Mouse (Mus musculus) urinary bladder, postnatal 10 days (tissue): Measurements from ENCODE around the gene Tom1l2.

Experiments used
- DNase-seq: peaks from one replicate; pipeline ENCODE4 v3.0.0; 2022; ENCODE audit warnings: low spot score

The Tom1l2 gene

DNA sequence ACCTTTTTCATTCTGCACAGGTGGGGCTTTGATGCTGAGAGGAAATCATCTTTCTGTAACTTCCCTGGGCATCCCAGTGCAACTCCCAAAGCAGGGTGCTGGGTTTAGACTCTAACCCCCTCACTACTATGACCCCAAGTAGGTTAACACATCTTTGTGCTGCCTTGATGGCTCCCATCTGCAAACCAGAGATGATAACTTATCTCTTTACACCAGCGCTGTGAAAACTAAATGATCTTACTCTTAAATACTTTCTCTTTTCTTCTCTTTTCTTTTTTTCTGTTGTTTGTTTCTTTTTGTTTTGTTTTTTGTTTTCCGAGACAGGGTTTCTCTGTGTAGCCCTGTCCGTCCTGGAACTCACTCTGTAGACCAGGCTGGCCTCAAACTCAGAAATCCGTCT lies 6.8 kb downstream of the Tom1l2 start:
- DNase-seq: no peak

DNA sequence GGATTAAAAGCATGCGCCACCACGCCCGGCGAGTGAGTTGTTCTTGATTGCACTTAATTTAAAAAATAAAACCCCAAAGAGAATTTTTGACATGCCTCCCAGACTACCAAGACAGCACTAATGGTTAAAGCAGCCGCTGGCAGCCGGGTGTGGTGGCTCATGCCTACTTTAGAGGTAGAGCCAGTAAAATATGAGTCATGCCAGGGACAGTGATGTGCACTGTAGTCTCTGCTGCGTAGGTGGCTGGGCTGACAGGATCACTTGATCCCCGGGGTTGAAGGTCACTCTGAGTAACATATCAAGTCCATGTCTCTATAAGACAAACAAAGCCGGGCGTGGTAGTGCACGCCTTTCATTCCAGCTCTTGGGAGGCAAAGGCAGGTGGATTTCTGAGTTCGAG lies 13.3 kb downstream of the Tom1l2 start:
- no peak for DNase-seq

DNA sequence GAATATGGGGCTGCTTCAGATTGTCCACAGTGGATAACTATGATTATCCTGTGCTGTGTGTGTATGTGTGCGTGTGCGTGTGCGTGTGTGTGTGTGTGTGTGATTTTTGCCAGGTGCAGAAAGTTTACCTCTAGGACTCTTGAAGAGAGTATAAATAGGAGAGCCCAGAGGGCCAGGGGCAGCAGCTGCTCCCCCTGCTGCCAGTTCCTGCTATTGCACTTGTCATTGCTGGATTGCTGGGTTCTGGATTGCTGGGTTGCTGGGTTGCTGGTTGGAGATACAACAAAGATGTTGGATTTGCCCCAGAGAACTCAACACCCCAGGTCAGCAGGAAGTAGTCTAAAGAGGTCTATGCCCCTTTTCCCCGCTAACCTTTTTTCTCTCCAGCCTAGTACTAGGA lies 14.4 kb downstream of the Tom1l2 start:
- DNase-seq: no peak

DNA sequence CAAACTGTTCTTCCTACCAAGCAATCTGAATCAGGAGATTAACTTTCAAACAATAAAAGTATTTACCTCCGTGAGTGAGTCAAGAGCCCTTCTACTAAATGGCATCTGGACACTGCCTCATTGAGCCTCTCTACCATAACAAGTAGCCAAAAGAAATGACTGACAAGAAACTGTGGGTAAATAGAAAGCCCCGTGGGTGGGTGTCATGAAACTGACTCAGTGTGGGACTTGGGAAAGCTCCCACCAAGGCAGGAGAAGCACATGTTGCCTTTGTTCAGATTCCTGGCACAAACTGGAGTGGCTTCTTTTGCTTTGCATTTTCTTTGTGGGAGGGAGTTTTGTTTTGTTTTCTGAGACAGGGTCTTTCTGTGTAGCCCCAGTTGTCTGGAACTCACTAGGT lies 16.9 kb downstream of the Tom1l2 start:
- no peak for DNase-seq

DNA sequence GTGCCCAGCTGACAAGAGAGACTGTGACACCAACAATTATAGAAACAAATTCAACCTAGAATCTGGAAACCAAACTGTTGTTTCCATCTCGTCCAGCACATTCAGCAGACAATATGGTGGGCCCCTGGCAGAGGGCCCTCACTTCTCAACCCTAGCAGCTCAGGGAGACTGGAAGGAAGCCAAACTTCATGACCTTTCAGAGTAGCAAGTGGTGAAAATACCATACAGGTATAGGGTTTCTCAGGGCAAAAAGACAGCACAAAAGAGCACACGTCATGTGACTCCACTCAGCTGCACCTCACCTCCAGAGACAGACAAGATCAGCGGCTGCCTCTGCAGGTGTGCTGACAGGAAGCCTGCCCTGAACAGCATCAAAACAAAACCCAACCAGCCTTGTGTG lies 18.6 kb downstream of the Tom1l2 start:
- DNase-seq: no peak

DNA sequence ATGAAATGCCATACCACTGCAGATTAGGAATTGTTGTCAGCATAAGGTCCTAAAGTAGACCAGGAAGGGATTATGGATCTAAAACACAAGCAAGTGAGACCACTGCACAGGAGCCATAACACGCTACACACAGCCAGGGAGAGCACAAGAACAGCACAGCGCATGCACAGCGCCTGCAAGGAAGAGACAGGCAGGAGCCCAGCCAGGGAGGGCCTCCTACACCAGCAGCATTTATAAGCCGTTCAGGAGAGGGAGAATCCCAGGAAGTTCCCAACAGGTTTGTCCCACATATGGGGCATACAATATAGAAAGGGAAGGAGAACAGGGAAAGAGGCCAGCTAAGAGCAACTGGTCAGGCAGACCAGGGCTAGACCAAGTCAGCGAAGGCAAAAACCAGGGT lies 19.2 kb downstream of the Tom1l2 start:
- no peak for DNase-seq

DNA sequence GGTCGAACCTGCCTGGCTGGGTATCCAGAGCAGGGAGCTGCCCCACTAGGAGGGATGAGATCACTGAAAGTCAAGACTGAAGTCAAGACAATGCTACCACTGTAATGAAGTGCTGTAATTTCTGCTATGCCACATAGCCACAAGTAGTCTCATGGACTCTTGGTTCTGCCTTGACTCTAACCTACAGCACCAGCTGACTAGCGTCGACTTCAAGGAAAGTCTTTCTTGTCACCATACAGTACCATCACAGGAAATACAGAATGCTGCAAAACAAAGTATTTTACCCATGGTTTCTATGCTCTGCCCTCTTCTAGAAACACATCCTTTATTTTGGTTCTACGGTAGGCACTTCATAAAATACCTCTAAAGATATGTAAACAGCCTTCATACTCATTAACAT lies 22.2 kb downstream of the Tom1l2 start:
- no peak for DNase-seq

DNA sequence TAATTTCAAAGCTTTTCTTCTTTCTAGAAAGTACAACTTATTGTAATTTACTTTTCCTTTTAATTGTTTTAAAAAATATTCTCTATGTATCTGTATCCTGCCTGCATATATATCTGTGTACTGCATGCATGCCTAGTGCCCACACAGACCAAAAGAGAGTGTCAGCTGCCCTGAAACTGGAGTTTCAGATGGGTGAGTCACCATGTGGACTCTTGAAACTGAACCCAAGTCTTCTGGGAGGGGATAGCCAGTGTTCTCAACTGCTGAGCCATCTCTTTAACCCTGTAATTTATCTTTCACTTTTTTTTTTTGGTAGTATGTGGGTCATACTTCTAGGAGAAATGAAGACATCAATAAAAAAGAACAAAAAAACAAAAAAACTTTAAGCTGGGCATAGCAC lies 29.0 kb downstream of the Tom1l2 start:
- DNase-seq: no peak

DNA sequence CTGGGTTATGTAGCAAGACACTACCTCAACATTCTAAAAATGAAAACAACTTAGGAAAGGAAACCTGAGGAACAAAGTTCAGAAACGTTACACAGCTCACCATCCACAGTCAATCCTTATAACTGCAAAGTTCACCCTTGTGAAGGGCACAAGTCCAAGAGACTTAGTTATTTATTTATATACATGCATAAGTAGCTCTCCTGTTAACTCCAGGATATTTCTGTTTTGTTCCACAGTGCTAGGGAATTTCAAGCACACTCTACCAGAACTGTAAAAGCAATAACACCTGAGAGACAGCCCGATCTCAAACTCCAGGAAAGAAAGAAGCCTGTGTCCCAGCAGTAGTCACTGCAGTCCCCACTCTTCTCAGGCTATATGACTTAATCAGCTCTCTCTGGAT lies 31.3 kb downstream of the Tom1l2 start:
- no peak for DNase-seq

DNA sequence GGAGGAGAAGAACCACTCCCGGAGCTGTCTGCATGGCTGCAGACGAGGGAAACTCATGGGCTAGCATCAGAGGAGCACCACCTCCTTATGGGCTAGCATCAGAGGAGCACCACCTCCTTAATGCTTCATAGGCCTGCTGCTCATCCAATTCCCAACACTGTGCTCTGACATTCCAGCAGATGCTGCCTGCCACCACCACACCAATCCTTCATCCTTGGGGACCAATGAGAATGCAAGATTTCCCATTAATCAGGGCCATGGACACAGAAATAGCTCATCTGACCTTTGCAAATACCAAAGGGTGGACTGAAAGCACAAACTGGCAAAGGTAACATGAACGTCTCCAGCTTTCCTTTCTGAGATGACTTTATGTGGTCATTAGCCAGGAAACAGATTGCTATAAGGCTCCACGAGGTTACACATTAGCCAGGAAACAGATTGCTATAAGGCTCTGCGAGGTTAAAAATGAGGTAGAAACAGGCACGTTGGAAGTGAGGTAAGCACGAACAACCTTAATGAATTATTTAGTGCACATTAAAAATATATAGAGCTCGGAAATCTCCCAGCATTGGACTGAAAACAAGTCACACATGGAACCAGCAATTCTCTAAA lies 32.2 kb downstream of the Tom1l2 start:
- no peak for DNase-seq

DNA sequence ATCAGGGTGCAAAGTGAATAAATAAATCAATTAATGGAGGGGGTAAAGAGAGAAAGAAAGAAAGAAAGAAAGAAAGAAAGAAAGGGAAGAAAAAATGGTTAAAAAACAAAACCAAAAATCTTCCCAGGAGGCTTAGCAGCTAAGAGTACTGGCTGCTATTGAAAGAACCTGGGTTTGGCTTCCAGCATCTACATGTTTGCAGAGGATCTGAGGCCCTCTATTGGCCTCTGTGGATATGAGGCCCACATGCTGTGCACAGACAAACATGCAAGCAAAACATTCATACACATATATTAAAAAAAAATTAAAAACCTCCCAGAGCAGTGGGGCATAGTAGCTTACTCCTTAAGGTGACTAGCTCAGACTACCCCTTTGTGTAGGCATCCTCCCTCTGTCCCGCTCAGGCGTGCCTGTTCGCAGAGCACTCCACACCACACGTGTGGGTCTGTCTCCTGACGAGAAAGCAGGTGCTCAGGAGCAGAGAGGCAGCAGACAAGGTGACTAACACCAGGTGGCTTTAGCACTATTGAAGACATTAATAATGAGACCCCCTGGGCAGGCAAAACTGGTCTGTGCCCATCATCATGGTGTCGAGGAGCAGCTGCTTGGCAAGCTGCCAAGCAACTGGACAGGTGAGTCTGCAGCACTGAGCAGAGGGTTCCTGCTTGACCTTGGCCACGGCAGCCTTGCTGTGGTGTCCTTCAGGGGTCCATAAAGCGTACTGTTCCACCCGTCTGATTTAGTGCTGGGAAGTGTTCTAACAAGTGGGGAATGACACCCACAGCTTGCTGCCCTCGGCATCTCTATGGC lies 33.2 kb downstream of the Tom1l2 start:
- no peak for DNase-seq

DNA sequence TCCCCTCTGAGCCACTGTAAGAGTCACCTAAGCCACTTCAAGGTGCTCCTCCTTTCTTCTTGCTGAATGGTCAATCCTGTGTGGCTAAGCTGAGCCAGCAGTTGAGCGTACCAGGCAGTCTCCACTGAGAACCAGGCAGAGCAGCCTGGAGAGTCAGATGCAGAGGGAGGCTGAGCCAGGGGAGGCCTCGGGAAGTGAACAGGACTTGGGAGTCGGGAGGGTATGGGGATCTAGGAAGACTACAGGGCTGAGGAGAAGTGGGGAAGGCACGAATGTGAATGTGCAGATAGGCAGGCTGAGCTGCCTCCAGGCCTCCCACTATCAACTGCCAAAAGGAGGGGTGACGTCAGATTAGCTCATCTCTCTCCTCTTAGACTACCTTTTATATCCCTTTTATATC lies 34.0 kb downstream of the Tom1l2 start:
- no peak for DNase-seq

DNA sequence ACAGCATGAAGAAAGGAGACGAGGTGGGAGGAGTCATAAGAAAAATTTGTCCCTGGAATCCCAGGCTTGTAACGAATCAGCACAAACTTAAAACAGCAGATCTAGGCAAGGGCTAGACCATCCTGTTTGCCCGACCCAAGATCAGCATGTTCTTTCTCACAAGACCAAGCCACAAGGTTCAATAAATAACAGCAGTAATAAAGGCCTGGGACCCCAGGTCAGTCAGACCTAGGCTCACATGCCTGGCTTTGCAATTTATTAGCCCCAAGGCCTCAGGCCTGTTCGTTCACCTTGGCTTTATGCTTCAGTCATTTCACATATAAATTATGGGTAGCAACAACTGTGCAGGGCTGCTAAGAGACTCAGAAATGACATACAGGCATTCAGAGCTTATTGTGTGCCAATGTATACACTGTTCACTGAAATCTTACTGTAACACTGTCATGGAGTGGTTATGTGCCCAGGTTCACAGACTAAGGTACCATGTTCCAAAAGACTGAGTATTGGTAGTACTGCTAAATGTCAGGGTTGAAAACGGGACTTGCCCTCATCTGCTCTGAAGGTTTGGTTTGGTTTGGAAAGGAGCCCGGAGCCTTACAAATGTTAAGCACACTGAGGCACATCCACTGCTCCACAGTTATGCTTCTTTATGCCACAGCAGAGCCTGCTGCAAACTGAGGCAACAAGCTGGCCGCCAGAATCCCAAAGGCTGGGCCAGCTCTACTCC lies 35.2 kb downstream of the Tom1l2 start:
- no peak for DNase-seq

DNA sequence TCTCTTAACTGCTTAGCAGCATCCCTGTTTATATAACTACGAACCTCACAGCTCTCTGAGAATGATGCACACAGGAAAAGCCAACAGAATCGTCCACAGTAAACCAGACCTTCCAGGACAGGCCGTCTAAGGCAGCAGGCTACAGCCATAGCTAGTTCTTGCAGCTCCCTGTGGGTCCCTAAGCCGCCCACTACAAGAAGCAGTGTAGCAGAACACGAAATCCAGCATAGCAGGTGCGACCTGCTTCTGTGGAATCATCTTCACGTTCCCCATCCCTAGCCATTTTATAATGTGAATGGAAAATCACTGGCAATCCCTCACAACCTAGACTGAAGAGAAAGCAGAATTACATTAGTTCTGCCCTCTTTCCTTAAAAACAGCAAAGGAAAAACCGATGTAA lies 35.8 kb downstream of the Tom1l2 start:
- DNase-seq: no peak

DNA sequence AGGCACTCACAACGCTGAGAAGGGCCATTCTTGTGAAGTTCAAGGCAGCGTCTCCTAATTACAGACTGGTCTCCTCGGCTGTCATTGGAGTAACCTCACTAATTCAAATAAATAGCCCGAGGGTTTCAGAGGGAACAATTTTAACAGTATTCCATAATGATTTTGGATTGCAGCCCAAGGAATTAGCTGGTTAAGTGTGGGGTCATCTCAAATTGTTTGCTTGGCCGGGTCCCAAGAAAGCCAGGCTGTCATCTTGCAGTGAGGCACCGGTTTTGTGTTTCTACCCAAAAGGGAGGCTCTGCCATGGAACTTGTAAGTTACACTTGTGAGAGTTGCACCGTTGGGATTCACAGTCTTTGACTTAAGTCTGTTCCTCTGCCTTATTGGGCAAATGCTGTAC lies 36.5 kb downstream of the Tom1l2 start:
- DNase-seq: no peak

DNA sequence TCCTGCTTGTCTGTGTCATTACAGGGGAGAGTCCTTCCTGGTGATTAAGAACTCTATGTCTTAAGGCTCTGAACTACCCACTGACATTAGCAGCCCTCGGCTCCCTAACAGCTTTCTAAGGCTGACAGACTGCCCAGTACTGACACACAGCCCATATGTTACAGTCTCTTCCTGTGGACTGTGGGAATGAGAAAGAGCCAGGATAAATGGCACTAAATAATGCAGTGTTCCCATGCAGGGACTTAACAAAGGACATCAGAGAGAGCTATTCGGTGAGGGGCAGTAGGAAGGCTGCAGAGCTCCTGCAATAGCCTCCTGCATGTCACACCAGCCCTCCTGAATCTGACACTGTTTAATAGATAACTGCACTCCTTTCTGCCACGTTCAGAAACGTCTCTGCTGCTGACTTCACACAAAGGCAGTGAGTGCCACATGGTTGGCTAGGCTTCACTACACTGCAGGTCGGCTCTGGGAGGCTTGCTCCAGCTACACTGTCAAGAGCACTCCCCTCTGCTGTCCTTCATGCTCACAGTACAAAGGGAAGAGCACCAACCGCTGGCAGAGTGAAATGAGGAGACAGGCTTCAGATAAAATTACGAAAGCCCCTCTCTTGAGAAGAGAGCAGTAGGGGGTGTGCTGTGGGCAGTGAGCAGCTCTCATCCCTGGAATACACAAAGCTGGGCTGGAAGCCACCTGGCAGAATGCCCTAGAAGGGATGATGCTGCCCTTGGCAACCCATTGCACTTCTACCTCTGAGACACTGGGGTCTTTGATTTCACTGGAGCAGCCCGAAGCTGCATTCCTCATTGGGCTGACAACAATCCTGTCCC lies 41.5 kb downstream of the Tom1l2 start:
- DNase-seq: no peak

DNA sequence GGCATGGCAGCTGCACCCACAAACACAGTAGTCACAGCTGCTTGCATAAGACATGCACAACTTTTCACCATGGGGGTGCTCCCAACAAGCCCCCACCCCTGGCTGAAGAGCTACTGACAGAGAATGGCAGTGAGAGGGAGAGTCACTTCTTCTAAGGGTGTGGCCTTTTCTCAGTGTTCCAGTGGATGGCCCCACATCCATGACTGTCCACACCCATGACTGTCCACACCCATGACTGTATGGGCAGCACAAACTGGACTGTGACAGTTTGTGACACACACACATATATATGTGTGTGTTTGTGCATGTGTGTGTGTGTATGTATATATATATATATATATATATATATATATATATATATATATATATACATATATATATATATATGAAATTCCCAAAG lies 42.8 kb downstream of the Tom1l2 start:
- DNase-seq: no peak

DNA sequence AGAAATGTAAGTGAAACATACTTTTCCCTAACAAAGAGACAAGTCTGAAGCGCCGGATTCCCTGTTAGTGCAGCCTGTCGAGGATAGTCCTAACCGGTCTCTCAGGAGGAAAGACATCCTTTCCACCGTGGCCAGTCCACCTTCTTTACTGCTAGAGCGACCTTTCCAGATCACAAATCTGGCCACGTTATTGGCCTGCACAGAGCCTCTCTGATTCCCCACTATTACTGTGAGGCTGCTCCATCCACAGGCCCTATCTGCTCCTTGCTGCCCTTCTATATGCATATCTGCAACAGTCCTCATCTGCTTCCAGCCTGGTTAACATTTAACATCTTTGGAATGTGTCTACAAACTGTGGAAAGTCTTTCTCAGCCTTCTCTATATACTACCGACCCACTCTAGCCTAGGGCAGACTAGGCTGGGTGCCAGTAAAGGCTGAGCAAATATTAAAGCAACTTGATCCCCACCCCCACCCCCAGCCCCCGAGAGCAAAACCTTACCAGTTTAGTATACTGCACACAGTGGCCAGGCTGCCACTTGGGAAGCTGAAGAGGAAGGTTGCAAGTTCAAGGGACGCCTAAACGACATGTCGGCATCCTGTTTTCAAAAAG lies 44.1 kb downstream of the Tom1l2 start:
- no peak for DNase-seq

DNA sequence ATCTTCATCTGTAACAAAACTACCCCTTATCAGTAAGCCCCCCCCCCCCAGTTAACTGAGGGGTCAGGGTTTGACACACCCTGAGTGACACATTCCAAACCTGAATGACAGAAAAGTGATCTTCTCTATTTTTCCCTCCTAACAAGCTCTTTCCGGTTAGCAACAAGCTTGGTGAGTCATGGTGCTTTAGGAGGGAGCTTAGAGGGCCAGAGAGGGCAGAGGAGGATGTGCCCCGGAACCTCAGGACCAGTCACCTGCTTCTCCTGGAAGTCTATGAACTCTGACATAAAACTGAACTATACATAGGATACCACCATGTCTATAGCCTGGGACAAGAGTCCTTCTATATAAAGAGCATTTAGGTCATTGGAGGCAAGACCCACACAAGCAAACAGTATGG lies 44.6 kb downstream of the Tom1l2 start:
- DNase-seq: no peak

DNA sequence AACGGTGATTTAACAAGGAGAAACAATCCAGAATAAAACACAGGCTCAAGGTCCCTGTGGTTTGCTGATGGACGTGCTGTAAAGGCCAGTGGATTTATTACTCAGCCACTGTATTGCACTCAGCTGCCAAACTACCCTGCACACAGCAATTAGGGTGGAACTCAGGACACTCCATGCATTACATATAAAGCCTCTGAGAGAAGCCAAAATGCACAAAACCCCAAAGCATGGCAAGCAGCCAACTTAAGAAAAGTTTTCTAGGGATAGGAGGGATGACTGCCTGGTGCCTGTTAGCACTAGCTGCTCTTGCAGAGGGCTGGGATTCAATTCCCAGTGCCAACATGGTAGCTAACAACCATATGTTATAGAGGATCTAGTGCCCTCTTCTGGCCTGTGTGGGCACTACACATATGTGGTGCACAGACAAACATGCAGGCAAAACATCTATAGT lies 45.3 kb downstream of the Tom1l2 start:
- no peak for DNase-seq

DNA sequence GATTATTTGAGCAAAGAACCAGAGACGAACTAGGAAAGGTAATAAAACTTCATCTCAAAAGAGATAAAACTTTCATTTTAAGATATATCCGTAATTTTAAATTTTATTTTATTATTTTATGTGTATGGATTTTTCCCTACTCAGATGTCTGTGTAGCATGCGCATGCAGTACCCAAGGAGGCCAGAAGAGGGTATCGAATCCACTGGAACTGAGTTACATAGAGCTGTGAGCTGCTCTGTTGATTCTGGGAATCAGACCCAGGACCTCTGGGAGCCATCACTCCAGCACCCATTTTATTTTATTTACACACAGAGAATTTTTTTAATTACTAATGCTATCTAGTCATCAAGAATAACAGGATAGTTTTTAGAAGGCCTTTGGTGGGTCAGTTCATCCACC lies 45.9 kb downstream of the Tom1l2 start:
- no peak for DNase-seq

DNA sequence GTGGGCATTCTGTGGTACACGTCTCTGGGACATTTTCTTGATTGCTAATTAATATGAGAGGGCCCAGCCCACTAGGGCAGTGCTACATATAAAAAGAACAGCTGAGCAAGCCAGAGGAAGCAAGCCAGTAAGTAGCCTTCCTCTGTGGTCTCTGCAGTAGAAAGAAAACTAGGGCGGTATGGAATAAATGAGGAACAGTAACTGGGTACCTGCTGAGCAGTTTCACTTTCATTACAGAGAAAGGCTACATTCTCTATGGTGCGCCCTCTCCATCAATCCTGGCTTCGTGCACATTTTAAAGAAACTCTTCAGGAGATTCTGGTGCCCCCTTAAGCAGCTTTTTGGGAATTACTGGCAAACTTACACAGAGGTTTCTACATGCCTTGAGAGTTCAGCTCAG lies 47.1 kb downstream of the Tom1l2 start:
- DNase-seq: no peak
